Mouse (Mus musculus): Measurements from ENCODE around the gene Igfbp5. TPM values are rescaled to one million over a fixed set of nuclear protein-coding genes. Genes with fewer than 3 reads are reported as not detected.

The Igfbp5 gene
- polyA plus RNA-seq, 1 experiment from 2014 or later: 90.1 TPM

- ATAC-seq (ENCODE audit: insufficient number of reproducible peaks, insufficient read depth, low FRiP score, low read depth): no peak
- Histone ChIP-seq H3K27me3 (ENCODE audit: control insufficient read depth, insufficient read depth, low read length) (no peaks in the 10 kb centered on the region), H3K27ac (replicated peaks in 1 of 2; ENCODE audit: control insufficient read depth in 1 of 2, insufficient read depth in 1 of 2, low read depth in 2 of 2, low read length in 2 of 2) (no peak overlapping the region), H3K4me3 (ENCODE audit: control insufficient read depth in 1 of 2, insufficient read depth in 1 of 2, low read depth in 1 of 2, low read length in 2 of 2) (no peak overlapping the region), H3K9ac (ENCODE audit: low read length) (no peak overlapping the region), H3K4me2 (ENCODE audit: low read length) (no peak overlapping the region), H3K9me3 (ENCODE audit: control insufficient read depth, low read length) (no peaks in the 10 kb centered on the region), H3K36me3 (ENCODE audit: control insufficient read depth, insufficient read depth, low read length) (peaks cover 39% of the 10 kb centered on the region), H3K4me1 (ENCODE audit: control insufficient read depth in 2 of 2, insufficient read depth in 2 of 2, low read length in 2 of 2) (peaks cover 6 to 32% of the 10 kb centered on the region in 2 experiments)
- 73% methylated on average over 10 of the region's 10 CpGs for WGBS
These were observed 6.1 kb downstream of the Igfbp5 start for GRCm38 (mm10) chr1:72868429-72869215.

DNA sequence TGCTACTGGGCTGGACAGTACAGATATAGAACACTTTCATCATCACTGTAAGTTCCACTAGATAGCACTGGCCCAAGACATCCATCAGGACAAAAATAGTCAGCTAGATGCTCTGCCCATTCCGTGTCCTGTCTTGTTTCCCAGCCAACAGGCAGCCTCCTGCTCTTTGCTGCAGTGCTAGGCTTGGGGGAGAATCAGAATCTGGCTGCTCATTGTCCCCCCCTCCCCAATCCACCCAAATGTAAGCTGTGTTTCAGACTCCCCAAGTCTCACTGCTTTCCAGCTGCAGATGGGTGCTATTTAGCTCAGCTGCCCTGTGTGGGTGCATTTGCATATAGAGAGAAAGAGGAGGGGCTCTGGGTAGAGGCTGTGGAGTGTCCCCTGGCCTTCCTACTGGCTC is 7.3 kb downstream of the Igfbp5 start:
- H3K27ac ChIP-seq (replicated peaks in 1 of 2; ENCODE audit: control insufficient read depth in 1 of 2, insufficient read depth in 1 of 2, low read depth in 2 of 2, low read length in 2 of 2): peak overlapping the region in 1 of 2 experiments; percentile 26; a peak in 2 of 4 replicates
- no peaks in the 10 kb centered on the region for H3K9me3 ChIP-seq (ENCODE audit: control insufficient read depth, low read length)
- no peak overlapping the region for H3K4me3 ChIP-seq (ENCODE audit: control insufficient read depth in 1 of 2, insufficient read depth in 1 of 2, low read depth in 1 of 2, low read length in 2 of 2)
- WGBS: 4% methylated on average over 1 of the region's 1 CpGs
- ATAC-seq (ENCODE audit: insufficient number of reproducible peaks, insufficient read depth, low FRiP score, low read depth): no peak
- peaks cover 6 to 32% of the 10 kb centered on the region in 2 experiments for H3K4me1 ChIP-seq (ENCODE audit: control insufficient read depth in 2 of 2, insufficient read depth in 2 of 2, low read length in 2 of 2)
- H3K27me3 ChIP-seq (ENCODE audit: control insufficient read depth, insufficient read depth, low read length): no peaks in the 10 kb centered on the region
- H3K9ac ChIP-seq (ENCODE audit: low read length): no peak overlapping the region
- no peak overlapping the region for H3K4me2 ChIP-seq (ENCODE audit: low read length)
- H3K36me3 ChIP-seq (ENCODE audit: control insufficient read depth, insufficient read depth, low read length): peaks cover 52% of the 10 kb centered on the region

DNA sequence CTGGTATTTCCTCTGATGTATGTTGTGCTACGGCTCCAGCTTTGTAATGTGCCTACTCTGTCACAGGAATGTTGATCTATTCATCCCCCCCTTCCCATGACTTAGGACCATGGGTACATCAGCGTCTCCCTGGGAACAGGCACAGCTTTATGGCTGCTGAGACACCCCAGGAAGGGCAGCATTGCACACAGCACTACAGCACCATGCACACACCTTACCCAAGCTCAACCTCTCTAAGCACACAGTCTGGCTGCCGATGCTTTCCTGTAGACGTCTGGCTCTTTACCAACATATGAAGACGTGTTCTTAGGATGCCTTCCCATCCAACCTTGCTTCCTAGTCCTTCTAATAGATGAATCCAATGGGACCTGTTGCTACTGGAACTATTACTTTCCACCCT is 8.3 kb downstream of the Igfbp5 start:
- Histone ChIP-seq H3K4me2 (ENCODE audit: low read length) (no peak overlapping the region), H3K9me3 (ENCODE audit: control insufficient read depth, low read length) (no peaks in the 10 kb centered on the region), H3K4me1 (ENCODE audit: control insufficient read depth in 2 of 2, insufficient read depth in 2 of 2, low read length in 2 of 2) (peaks cover 6 to 28% of the 10 kb centered on the region in 2 experiments), H3K27me3 (ENCODE audit: control insufficient read depth, insufficient read depth, low read length) (no peaks in the 10 kb centered on the region), H3K9ac (ENCODE audit: low read length) (no peak overlapping the region), H3K4me3 (ENCODE audit: control insufficient read depth in 1 of 2, insufficient read depth in 1 of 2, low read depth in 1 of 2, low read length in 2 of 2) (no peak overlapping the region), H3K36me3 (ENCODE audit: control insufficient read depth, insufficient read depth, low read length) (peaks cover 61% of the 10 kb centered on the region), H3K27ac (replicated peaks in 1 of 2; ENCODE audit: control insufficient read depth in 1 of 2, insufficient read depth in 1 of 2, low read depth in 2 of 2, low read length in 2 of 2) (no peak overlapping the region)
- WGBS: 70% methylated on average over 5 of the region's 5 CpGs
- ATAC-seq (ENCODE audit: insufficient number of reproducible peaks, insufficient read depth, low FRiP score, low read depth): no peak

DNA sequence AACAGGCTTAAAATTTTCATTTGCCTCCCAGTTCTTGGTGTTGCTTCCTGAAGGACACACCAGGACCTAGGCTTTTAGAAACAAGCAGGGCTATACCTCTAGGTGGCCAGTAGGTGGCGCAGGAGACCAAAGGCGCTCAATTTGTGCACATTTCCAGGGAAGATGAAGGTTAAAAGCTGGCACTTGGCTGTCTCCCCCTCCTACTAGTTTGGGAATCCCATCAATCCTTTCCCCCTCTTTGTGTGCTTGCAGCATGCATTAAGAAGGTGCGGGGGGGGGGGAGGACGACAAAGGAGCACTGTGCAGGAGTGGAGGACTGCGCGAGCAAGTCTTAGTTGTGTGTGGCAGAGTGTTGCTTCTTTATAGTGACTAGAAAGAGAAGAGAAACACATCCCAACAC is 8.8 kb downstream of the Igfbp5 start:
- H3K9me3 ChIP-seq (ENCODE audit: control insufficient read depth, low read length): no peaks in the 10 kb centered on the region
- H3K27ac ChIP-seq (replicated peaks in 1 of 2; ENCODE audit: control insufficient read depth in 1 of 2, insufficient read depth in 1 of 2, low read depth in 2 of 2, low read length in 2 of 2): no peak overlapping the region
- H3K4me2 ChIP-seq (ENCODE audit: low read length): no peak overlapping the region
- H3K27me3 ChIP-seq (ENCODE audit: control insufficient read depth, insufficient read depth, low read length): no peaks in the 10 kb centered on the region
- peaks cover 65% of the 10 kb centered on the region for H3K36me3 ChIP-seq (ENCODE audit: control insufficient read depth, insufficient read depth, low read length)
- H3K4me1 ChIP-seq (ENCODE audit: control insufficient read depth in 2 of 2, insufficient read depth in 2 of 2, low read length in 2 of 2): peaks cover 5 to 28% of the 10 kb centered on the region in 2 experiments
- H3K4me3 ChIP-seq (ENCODE audit: control insufficient read depth in 1 of 2, insufficient read depth in 1 of 2, low read depth in 1 of 2, low read length in 2 of 2): no peak overlapping the region
- no peak for ATAC-seq (ENCODE audit: insufficient number of reproducible peaks, insufficient read depth, low FRiP score, low read depth)
- no peak overlapping the region for H3K9ac ChIP-seq (ENCODE audit: low read length)
- 31% methylated on average over 6 of the region's 6 CpGs for WGBS

DNA sequence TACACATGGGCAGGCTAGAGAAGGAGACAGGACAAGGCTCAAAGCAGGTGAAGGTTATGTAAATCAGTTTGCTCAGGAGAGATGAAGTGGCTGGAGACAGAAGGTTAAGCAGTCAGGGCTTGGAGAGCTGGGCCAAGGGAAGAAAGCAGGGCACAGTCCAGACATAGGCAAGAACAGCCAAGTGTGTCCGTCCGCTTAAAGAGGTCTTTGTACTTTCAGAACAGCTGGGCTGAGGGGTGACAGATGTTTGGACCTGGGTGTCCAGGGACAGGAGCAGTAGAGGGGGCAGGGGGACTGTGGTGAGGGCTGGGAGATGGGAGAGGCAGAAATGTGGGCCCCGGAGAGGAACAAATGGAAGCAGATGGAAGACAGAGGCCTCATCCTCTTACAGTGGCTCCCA is 10.4 kb downstream of the Igfbp5 start:
- Histone ChIP-seq H3K36me3 (ENCODE audit: control insufficient read depth, insufficient read depth, low read length) (peaks cover 79% of the 10 kb centered on the region), H3K4me3 (ENCODE audit: control insufficient read depth in 1 of 2, insufficient read depth in 1 of 2, low read depth in 1 of 2, low read length in 2 of 2) (no peak overlapping the region), H3K27me3 (ENCODE audit: control insufficient read depth, insufficient read depth, low read length) (no peaks in the 10 kb centered on the region), H3K4me1 (ENCODE audit: control insufficient read depth in 2 of 2, insufficient read depth in 2 of 2, low read length in 2 of 2) (peaks cover 2 to 16% of the 10 kb centered on the region in 2 experiments), H3K9ac (ENCODE audit: low read length) (no peak overlapping the region), H3K4me2 (ENCODE audit: low read length) (no peak overlapping the region), H3K27ac (replicated peaks in 1 of 2; ENCODE audit: control insufficient read depth in 1 of 2, insufficient read depth in 1 of 2, low read depth in 2 of 2, low read length in 2 of 2) (no peak overlapping the region), H3K9me3 (ENCODE audit: control insufficient read depth, low read length) (no peaks in the 10 kb centered on the region)
- no peak for ATAC-seq (ENCODE audit: insufficient number of reproducible peaks, insufficient read depth, low FRiP score, low read depth)
- 77% methylated on average over 3 of the region's 3 CpGs for WGBS

GRCm38 (mm10) chr1:72863692-72864091 is 11.0 kb downstream of the Igfbp5 start:
- Histone ChIP-seq H3K4me2 (ENCODE audit: low read length) (no peak overlapping the region), H3K27ac (replicated peaks in 1 of 2; ENCODE audit: control insufficient read depth in 1 of 2, insufficient read depth in 1 of 2, low read depth in 2 of 2, low read length in 2 of 2) (no peak overlapping the region), H3K9me3 (ENCODE audit: control insufficient read depth, low read length) (no peaks in the 10 kb centered on the region), H3K4me1 (ENCODE audit: control insufficient read depth in 2 of 2, insufficient read depth in 2 of 2, low read length in 2 of 2) (peaks cover 2 to 12% of the 10 kb centered on the region in 2 experiments), H3K9ac (ENCODE audit: low read length) (no peak overlapping the region), H3K4me3 (ENCODE audit: control insufficient read depth in 1 of 2, insufficient read depth in 1 of 2, low read depth in 1 of 2, low read length in 2 of 2) (no peak overlapping the region), H3K36me3 (ENCODE audit: control insufficient read depth, insufficient read depth, low read length) (peaks cover 83% of the 10 kb centered on the region), H3K27me3 (ENCODE audit: control insufficient read depth, insufficient read depth, low read length) (no peaks in the 10 kb centered on the region)
- 87% methylated on average over 8 of the region's 8 CpGs for WGBS
- no peak for ATAC-seq (ENCODE audit: insufficient number of reproducible peaks, insufficient read depth, low FRiP score, low read depth)

DNA sequence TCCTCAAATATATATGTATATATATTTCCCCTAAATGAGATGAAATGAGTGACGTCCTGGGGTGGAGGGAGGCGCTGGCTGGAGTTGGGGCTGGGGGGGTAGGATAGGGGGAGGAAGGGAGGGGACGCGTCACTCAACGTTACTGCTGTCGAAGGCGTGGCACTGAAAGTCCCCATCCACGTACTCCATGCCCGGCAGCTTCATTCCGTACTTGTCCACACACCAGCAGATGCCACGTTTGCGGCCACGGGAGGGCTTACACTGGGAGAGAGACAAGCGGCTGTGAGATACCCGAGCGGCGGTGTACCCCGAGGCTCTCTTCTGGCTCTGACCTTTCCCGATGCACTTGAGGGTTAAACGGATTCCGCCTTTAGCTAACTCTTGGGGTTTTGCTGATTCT is 12.4 kb downstream of the Igfbp5 start:
- H3K9ac ChIP-seq (ENCODE audit: low read length): no peak overlapping the region
- 82% methylated on average over 21 of the region's 21 CpGs for WGBS
- no peaks in the 10 kb centered on the region for H3K9me3 ChIP-seq (ENCODE audit: control insufficient read depth, low read length)
- no peak overlapping the region for H3K4me2 ChIP-seq (ENCODE audit: low read length)
- no peaks in the 10 kb centered on the region for H3K27me3 ChIP-seq (ENCODE audit: control insufficient read depth, insufficient read depth, low read length)
- H3K4me1 ChIP-seq (ENCODE audit: control insufficient read depth in 2 of 2, insufficient read depth in 2 of 2, low read length in 2 of 2): peaks cover under 1 to 4% of the 10 kb centered on the region in 2 experiments
- no peak for ATAC-seq (ENCODE audit: insufficient number of reproducible peaks, insufficient read depth, low FRiP score, low read depth)
- no peak overlapping the region for H3K27ac ChIP-seq (replicated peaks in 1 of 2; ENCODE audit: control insufficient read depth in 1 of 2, insufficient read depth in 1 of 2, low read depth in 2 of 2, low read length in 2 of 2)
- peaks cover 90% of the 10 kb centered on the region for H3K36me3 ChIP-seq (ENCODE audit: control insufficient read depth, insufficient read depth, low read length)
- no peak overlapping the region for H3K4me3 ChIP-seq (ENCODE audit: control insufficient read depth in 1 of 2, insufficient read depth in 1 of 2, low read depth in 1 of 2, low read length in 2 of 2)

DNA sequence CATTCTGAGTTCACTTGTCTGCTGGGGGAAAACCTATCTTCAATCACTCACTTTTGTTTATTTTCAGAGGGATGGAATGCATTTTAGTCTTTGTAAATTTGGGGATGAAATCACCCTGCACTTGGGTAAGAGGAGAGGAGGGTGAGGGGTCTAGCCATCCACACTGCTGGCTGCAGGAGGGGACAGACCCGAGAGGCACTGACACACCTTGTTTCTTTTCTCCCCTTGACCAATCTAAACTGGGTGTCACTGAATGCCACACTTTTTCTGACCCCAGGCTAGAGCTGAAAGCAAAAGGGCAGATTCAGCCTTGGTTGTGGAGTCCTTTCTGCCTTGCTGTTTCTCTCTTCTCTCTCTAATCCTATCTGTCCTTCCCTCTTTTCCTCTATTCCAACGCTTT is 13.0 kb downstream of the Igfbp5 start:
- Histone ChIP-seq H3K4me1 (ENCODE audit: control insufficient read depth in 2 of 2, insufficient read depth in 2 of 2, low read length in 2 of 2) (peaks cover 0 to 2% of the 10 kb centered on the region in 2 experiments; a peak in 1 of 4 replicates), H3K27ac (replicated peaks in 1 of 2; ENCODE audit: control insufficient read depth in 1 of 2, insufficient read depth in 1 of 2, low read depth in 2 of 2, low read length in 2 of 2) (no peak overlapping the region), H3K9me3 (ENCODE audit: control insufficient read depth, low read length) (no peaks in the 10 kb centered on the region), H3K4me3 (ENCODE audit: control insufficient read depth in 1 of 2, insufficient read depth in 1 of 2, low read depth in 1 of 2, low read length in 2 of 2) (no peak overlapping the region), H3K27me3 (ENCODE audit: control insufficient read depth, insufficient read depth, low read length) (no peaks in the 10 kb centered on the region), H3K9ac (ENCODE audit: low read length) (no peak overlapping the region), H3K36me3 (ENCODE audit: control insufficient read depth, insufficient read depth, low read length) (peaks cover 88% of the 10 kb centered on the region), H3K4me2 (ENCODE audit: low read length) (no peak overlapping the region)
- 69% methylated on average over 2 of the region's 2 CpGs for WGBS
- ATAC-seq (ENCODE audit: insufficient number of reproducible peaks, insufficient read depth, low FRiP score, low read depth): no peak
